In the genomic region with DNA sequence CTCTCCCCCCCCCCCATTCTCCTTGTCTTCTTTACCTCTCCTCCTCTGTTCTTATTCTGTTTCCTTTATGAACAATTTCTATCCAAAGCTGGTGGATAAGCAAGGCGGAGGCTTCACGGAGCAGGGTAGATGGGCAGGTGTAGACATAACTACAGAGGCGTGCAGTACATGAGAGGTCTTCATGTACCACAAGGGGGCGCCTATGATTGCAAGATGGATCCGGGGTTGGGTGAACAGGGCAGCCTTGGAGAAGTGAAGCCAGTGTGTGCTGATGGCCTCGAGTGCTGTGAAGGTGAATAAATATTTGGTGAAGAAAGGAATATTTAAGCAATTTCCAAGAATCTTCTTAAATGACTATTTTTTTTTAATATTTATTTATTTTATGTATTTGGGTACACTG, we compare ENCODE assay signal across 7 mouse cellular contexts. TPM values are rescaled to one million over a fixed set of nuclear protein-coding genes. Genes with fewer than 3 reads are reported as not detected.
DNase-seq lines count a peak whose midpoint lies in the region; ATAC-seq and TF ChIP-seq lines count a peak whose summit lies in the region.

No protein-coding gene starts in this region.

- H3K27me3 ChIP-seq in hindbrain, postnatal 0 days (ENCODE audit: insufficient read depth, low read length): no peaks in the 10 kb centered on the region
- H3K27me3 ChIP-seq in small intestine, adult 2 months (ENCODE audit: control insufficient read depth, insufficient read depth, low read length): no peaks in the 10 kb centered on the region; the same call in 1 of the 2 replicates

- intact Hi-C loops in gastrocnemius, adult 2 months (cut with DNase I): loop anchor here (1.0 to 5.0 kb wide), 2 partner anchors 46 to 164 kb away; no protein-coding TSS in a partner anchor

- no peaks in the 10 kb centered on the region for H3K36me3 ChIP-seq in hindbrain, postnatal 0 days (ENCODE audit: insufficient read depth, low read length)
- H3K36me3 ChIP-seq in small intestine, adult 2 months (ENCODE audit: control insufficient read depth, insufficient read depth, low read length): no peaks in the 10 kb centered on the region

- WGBS in hindbrain, postnatal 0 days: 26% methylated on average over 6 of the region's 6 CpGs
- WGBS in small intestine, adult 2 months: 12% methylated on average over 6 of the region's 6 CpGs

- peak; percentile 90 to 93 for DNase-seq in cerebellum, postnatal 14 days
- DNase-seq in gastrocnemius, adult 2 months: peak; percentile 83
- peak; percentile 78 for DNase-seq in hindbrain, postnatal 0 days (ENCODE audit: low spot score)
- DNase-seq in left cerebral cortex, adult 18-20 months (ENCODE audit: low spot score in 2 of 2): peak; percentile 67 to 87

- H3K4me2 ChIP-seq in hindbrain, postnatal 0 days (ENCODE audit: low read depth, low read length): no peak overlapping the region

- H3K9me3 ChIP-seq in hindbrain, postnatal 0 days (ENCODE audit: low read length): no peaks in the 10 kb centered on the region

- peak; percentile 73 for ATAC-seq in activated CD4-positive, CD25-positive, alpha-beta regulatory T cell, adult 4 months
- ATAC-seq in hindbrain, postnatal 0 days: 0 out of 2 replicates have a peak, but pooled peaks have one; percentile 66
- peak; percentile 94 for ATAC-seq in megakaryocyte progenitor cell, adult 5-6 weeks (replicated peaks; ENCODE audit: poor library complexity)

- peak; percentile 89 for TF ChIP-seq CTCF in gastrocnemius, adult 2 months (IDR thresholded peaks at IDR 0.05)
- peak; percentile 79 for TF ChIP-seq CTCF in hindbrain, postnatal 0 days (IDR thresholded peaks at IDR 0.05; ENCODE audit: low read depth)
- TF ChIP-seq CTCF in small intestine, adult 2 months (IDR thresholded peaks at IDR 0.05; ENCODE audit: extremely low read depth, insufficient read length, insufficient replicate concordance, low read depth, low read length): peak; percentile 82; the same call in 1 of the 2 replicates

- H3K4me3 ChIP-seq in gastrocnemius, adult 2 months: no peak overlapping the region
- H3K4me3 ChIP-seq in hindbrain, postnatal 0 days (ENCODE audit: low read length): no peak overlapping the region
- no peak overlapping the region for H3K4me3 ChIP-seq in small intestine, adult 2 months (ENCODE audit: low read depth, low read length)

- no peak for TF ChIP-seq POLR2A in small intestine, adult 2 months (IDR thresholded peaks at IDR 0.05; ENCODE audit: low read depth, low read length)

- H3K27ac ChIP-seq in gastrocnemius, adult 2 months: no peak overlapping the region
- no peak overlapping the region for H3K27ac ChIP-seq in hindbrain, postnatal 0 days
- no peak overlapping the region for H3K27ac ChIP-seq in small intestine, adult 2 months (ENCODE audit: insufficient read depth, low read depth, low read length)

- no peaks in the 10 kb centered on the region for H3K4me1 ChIP-seq in hindbrain, postnatal 0 days (ENCODE audit: insufficient read depth, low read length)
- no peaks in the 10 kb centered on the region for H3K4me1 ChIP-seq in small intestine, adult 2 months (ENCODE audit: control insufficient read depth, insufficient read depth, insufficient read length, low read length)

- no peak overlapping the region for H3K9ac ChIP-seq in hindbrain, postnatal 0 days (replicated peaks; ENCODE audit: low read length)

RNA-seq across cellular contexts. Expression of gene Scd1, which starts 34.7 kb away (rescaled TPM):
- polyA plus RNA-seq in activated CD4-positive, CD25-positive, alpha-beta regulatory T cell, adult 4 months (2017; shearing (Covaris generic)): 1 to 10 TPM in 1 of 2 experiments, not detected in 1; 3.2 TPM
- total RNA-seq in gastrocnemius, adult 2 months (2021): 10 to 100 TPM; 10.9 to 33.9 TPM
- 57.9 and 67.3 TPM in 2 replicates for total RNA-seq in hindbrain, postnatal 0 days (2014; rRNA removed)
- 11.7 and 13.2 TPM in 2 replicates for polyA plus RNA-seq in hindbrain, postnatal 0 days (2015; fragmentation: Nextera tagmentation; extraction: Ambion mirVana)
- 100 to 1,000 TPM; 126 to 146 TPM for total RNA-seq in left cerebral cortex, adult 18-20 months (2021)
- 0.46 and 0.49 TPM in 2 replicates for total RNA-seq in megakaryocyte progenitor cell, adult 5-6 weeks (2015)
- total RNA-seq in megakaryocyte progenitor cell, adult 5-6 weeks (2017): 0.54 and 1.1 TPM in 2 replicates
- 9.6 and 24.9 TPM in 2 replicates for polyA plus RNA-seq in small intestine, adult 2 months (2012; rRNA removed)

RNA-seq across cellular contexts. Expression of gene Scd4, which starts 40.1 kb away (rescaled TPM):
- under 1 TPM; 0.60 to 0.69 TPM for polyA plus RNA-seq in activated CD4-positive, CD25-positive, alpha-beta regulatory T cell, adult 4 months (2017; shearing (Covaris generic))
- under 1 TPM in 1 of 2 experiments, not detected in 1; 0.13 TPM for total RNA-seq in gastrocnemius, adult 2 months (2021)
- total RNA-seq in hindbrain, postnatal 0 days (2014; rRNA removed): 0.84 and 1.5 TPM in 2 replicates
- polyA plus RNA-seq in hindbrain, postnatal 0 days (2015; fragmentation: Nextera tagmentation; extraction: Ambion mirVana): 0.09 and 0.16 TPM in 2 replicates
- total RNA-seq in left cerebral cortex, adult 18-20 months (2021): 1 to 10 TPM; 2.2 to 2.7 TPM
- 0.35 TPM in 1 of 2 replicates, not detected in the other for total RNA-seq in megakaryocyte progenitor cell, adult 5-6 weeks (2015)
- not detected in 2 replicates for total RNA-seq in megakaryocyte progenitor cell, adult 5-6 weeks (2017)
- polyA plus RNA-seq in small intestine, adult 2 months (2012; rRNA removed): 0.08 and 0.22 TPM in 2 replicates

Comparison
In these comparisons a context has a peak if more than half of its experiments do, and no peak if none do; other contexts are left out.
1. RNA of gene Scd1, which starts 34.7 kb away (total RNA-seq): 126 to 146 TPM in left cerebral cortex, adult 18-20 months, 57.9 to 67.3 TPM in hindbrain, postnatal 0 days and 10.9 to 33.9 TPM in gastrocnemius, adult 2 months; 0.46 to 1.1 TPM in megakaryocyte progenitor cell, adult 5-6 weeks; every median in the first group is over 4 times any median in the second.
2. Peak in every context shown above with its lines, with median percentiles within 50 percentile points of each other: ATAC-seq, DNase-seq and CTCF ChIP-seq.